Mouse (Mus musculus) heart, postnatal 36 days (tissue): ENCODE measurements at regions not wholly inside any gene's neighbourhood (a gene's known extent, or its start where the extent isn't known, plus 50 kb on each side); places are given as distances from the start of the nearest gene placed in this dataset.

Experiments used
- DNase-seq, 2 experiments: peaks; one replicate each; pipeline ENCODE4 v3.0.0; 2021 to 2022
- intact Hi-C: fragments of 180-260 bp; cut with DNase I; formaldehyde crosslinking; loops from one replicate; pipeline ENCODE4 v1.15.1; 2025

DNA sequence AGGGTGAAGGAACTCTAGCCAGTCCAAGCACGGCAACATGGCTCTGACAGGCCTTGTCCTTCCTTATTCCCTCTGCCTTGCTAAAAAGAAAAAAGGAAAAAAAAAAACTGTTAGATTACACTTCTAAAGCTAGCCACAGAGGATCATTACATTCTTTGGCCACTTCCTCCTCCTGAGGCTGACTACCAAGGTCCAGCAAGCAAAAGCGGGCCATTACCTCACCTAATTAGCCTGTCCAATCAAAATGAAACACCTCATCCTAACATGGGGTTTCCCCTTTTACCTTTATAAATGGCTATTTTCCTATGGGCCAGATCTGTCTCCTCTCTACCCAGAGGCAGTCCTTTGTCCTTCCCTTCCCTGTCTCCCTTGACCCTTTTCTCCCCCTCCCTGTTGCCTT, 102.2 kb downstream of the Pih1h3b start:
- intact Hi-C loops: no loop called here
- DNase-seq: no peak

GRCm38 (mm10) chrX:140165966-140166365, 103.3 kb downstream of the Pih1h3b start:
- intact Hi-C loops: no loop called here
- DNase-seq: no peak

DNA sequence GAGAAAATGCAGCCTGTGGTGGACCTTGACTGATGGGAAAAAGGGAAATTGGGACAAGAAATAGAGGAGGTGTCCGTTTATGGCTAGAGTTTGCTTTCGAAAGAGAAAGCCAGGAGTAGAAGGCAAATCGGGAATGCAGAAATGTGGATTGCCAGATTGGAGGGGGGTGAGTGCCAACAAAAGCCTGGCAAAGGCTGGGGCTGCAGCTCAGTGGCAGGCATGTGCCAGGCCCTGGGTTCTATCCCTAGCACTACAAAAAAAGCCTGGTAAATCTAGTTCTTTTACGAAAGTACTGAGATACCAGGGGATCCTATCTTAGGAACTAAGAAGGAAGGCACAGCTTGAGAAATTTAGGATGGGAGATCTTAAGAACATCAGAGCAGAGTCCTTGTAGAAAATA, 117.2 kb downstream of the Pih1h3b start:
- no peak for DNase-seq
- intact Hi-C loops: loop anchor here (5.0 kb wide), 1 partner anchor 308 kb away; the partner anchor contains the start of gene Morc4

- intact Hi-C loops: loop anchor here (5.0 kb wide), 1 partner anchor 311 kb away; the partner anchor contains the start of gene Morc4
- no peak for DNase-seq
Observed at GRCm38 (mm10) chrX:140183003-140183402, 120.3 kb downstream of the Pih1h3b start.

- no peak for DNase-seq
- intact Hi-C loops: no loop called here
Observed at GRCm38 (mm10) chrX:140203676-140204075, 138.4 kb upstream of the Frmpd3 start.

GRCm38 (mm10) chrX:140208791-140209190, 133.3 kb upstream of the Frmpd3 start:
- intact Hi-C loops: no loop called here
- no peak for DNase-seq

GRCm38 (mm10) chrX:140212644-140213361, 129.3 kb upstream of the Frmpd3 start:
- intact Hi-C loops: no loop called here
- no peak for DNase-seq

- intact Hi-C loops: no loop called here
- no peak for DNase-seq
Observed at GRCm38 (mm10) chrX:140214198-140214849, 127.7 kb upstream of the Frmpd3 start.

- no peak for DNase-seq
- intact Hi-C loops: no loop called here
Observed at GRCm38 (mm10) chrX:140255790-140256189, 86.3 kb upstream of the Frmpd3 start.

- DNase-seq: no peak
- intact Hi-C loops: no loop called here
Observed at GRCm38 (mm10) chrX:140269742-140270457, 72.2 kb upstream of the Frmpd3 start.

DNA sequence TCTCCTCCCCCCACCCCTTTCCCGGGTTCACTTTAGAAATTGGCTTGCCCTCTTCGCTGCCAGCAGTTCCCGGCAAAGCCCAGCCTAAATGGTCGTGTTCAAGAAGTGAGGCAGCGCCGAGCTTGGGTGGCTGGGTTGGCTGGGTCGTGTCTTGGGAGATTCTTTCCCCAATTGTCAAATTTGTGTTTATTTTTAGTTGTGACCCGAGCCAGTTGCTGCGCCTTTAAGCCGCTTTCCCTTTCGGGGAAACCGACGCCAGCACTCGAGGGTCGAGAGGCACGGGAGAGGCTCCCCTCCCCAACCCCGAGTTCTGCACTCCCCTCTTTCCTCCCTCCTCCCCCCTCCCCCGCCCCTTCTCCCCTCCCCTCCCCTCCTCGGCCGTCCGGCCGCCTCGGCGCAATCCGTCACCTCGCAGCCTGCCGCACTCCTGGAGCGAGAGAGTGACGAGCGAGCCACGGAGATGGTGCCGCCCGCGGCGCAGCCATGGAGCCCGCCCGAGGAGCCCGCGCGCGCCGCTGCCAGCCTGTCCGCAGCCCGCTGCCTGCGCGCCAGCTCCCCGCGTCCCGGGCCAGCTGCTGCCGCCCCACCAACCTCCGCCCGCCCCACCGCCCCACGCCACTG, 64.6 kb upstream of the Frmpd3 start:
- no peak for DNase-seq
- intact Hi-C loops: no loop called here

DNA sequence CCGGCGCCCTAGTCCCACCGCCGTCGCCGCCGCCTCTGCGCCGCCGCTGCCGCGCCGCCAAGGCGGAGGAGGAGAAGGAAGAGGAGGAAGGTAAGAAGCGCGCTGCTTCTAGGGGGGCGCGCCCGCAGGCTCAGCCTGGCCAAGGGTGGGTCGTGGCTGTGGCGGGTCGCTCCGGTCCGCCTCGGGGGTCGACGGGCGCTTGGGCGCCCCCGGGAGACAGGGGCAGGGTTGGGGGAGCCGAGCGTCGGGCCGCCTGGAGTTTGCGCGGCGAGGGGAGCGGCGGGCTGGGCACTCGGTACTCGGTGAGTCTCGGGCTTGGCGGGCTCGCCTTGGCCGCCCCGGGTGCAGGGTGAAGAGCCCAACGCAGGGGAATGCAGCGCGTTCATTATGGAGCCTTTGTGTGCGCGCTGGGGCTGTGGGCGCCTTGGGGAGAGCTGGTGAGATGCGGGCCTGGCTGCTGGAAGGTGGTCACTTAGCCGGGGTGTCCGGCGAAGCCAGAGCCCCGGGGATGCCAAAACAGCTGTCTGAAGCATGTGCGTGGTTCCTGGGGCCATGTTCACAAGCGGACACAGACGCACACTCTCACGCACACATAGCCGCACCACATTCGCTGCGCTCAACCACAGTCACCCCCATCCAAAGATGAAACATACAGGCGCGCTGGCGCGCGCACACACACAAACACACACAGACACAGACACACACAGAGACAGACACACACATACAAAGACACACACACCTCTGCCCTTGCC, 63.9 kb upstream of the Frmpd3 start:
- no peak for DNase-seq
- intact Hi-C loops: no loop called here

DNA sequence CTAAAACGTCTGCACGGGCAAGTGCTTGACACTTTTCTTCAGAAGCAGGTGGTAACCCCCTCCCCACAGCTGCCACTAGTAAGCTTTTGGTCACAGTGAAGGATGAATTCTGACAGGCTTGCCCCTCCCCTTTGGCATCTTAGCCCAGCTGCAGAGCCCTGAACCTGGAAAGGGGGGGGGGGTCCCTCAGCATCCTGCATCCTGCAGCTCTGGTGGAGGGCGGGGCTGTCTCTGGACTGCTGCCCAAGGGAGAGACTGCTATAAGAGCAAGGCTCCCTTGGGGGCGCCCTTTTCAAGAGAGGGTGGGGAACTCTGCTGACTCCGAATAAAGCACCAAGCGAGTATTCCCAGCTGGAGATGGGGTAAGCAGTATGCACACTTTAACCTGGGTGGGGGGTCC, 62.8 kb upstream of the Frmpd3 start:
- DNase-seq: no peak
- intact Hi-C loops: no loop called here

DNA sequence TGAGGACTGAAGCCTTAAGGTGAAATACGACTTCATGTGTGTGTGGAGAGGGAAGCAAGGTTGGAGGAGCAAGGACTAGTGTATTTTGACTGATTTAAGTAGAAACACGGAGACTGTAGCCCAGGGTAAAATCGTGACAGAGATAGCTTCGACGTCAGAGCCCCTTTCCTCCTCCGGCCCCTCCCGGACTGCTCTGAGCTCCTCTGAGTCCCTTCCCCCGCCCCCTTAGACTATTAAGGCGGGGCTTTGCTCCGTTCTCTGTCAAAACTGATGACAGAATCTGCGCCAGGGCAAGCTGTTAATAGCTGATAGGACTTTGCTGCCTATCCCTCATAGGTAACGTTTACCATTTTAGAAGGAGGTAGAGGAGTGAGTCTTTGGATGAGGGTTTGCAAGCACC, 62.0 kb upstream of the Frmpd3 start:
- intact Hi-C loops: no loop called here

More for the DNA sequence above, 62.0 kb upstream of the Frmpd3 start:
- DNase-seq: no peak
